Mouse (Mus musculus) neural tube, embryonic 12.5 days (tissue): ENCODE data around the gene Slc2a5. TPM values are rescaled to one million over a fixed set of nuclear protein-coding genes. Genes with fewer than 3 reads are reported as not detected.

Experiments used
- ATAC-seq: fragments of 200-750 bp; cut with Nextera tagmentation; 2 replicates; pipeline ENCODE4 v1.8.0; 2017; ENCODE audit warnings: low read depth, mild to moderate bottlenecking, moderate TSS enrichment, moderate library complexity; ENCODE audit not compliant: low FRiP score
- H3K27ac ChIP-seq: fragments of 300-500 bp; sonication (generic); 2 replicates; pipeline ENCODE4 v1.5.1; 2016
- H3K27me3 ChIP-seq: fragments of 300-500 bp; sonication (generic); replicated peaks from 2 replicates; pipeline ENCODE4 v1.6.1; 2016; ENCODE audit warnings: mild to moderate bottlenecking
- H3K36me3 ChIP-seq: fragments of 300-500 bp; sonication (generic); 2 replicates; pipeline ENCODE4 v1.6.1; 2016; ENCODE audit warnings: mild to moderate bottlenecking
- H3K4me1 ChIP-seq: fragments of 300-500 bp; sonication (generic); 2 replicates; pipeline ENCODE4 v1.6.1; 2016
- H3K4me2 ChIP-seq: fragments of 300-500 bp; sonication (generic); replicated peaks from 2 replicates; pipeline ENCODE4 v1.6.1; 2016; ENCODE audit warnings: mild to moderate bottlenecking
- H3K4me3 ChIP-seq: fragments of 300-500 bp; sonication (generic); 2 replicates; pipeline ENCODE4 v1.5.1; 2016
- H3K9ac ChIP-seq: fragments of 300-500 bp; sonication (generic); 2 replicates; pipeline ENCODE4 v1.6.1; 2016; ENCODE audit warnings: mild to moderate bottlenecking
- H3K9me3 ChIP-seq: fragments of 300-500 bp; sonication (generic); 2 replicates; pipeline ENCODE4 v1.6.1; 2016; ENCODE audit warnings: mild to moderate bottlenecking
- WGBS: fragments of 180-500 bp; shearing (Covaris S2); methylation state at CpG from one replicate; pipeline ENCODE4 v1.1.7; 2016; 5-methylcytosine and 5-hydroxymethylcytosine counted together
- polyA plus RNA-seq: library from polyadenylated mRNA; unstranded; fragments of >200 nt; fragmentation: Nextera tagmentation; extraction: Ambion mirVana; gene quantifications from 2 replicates; pipeline ENCODE4 v1.2.1, GENCODE M21; 2016

Slc2a5 gene
- polyA plus RNA-seq, 1 experiment from 2014 or later = 2.3 TPM

- no peak for ATAC-seq
- Histone ChIP-seq H3K9me3 (no peaks in the 10 kb centered on the region), H3K27me3 (no peaks in the 10 kb centered on the region), H3K36me3 (no peaks in the 10 kb centered on the region), H3K4me3 (no peak overlapping the region), H3K4me1 (no peaks in the 10 kb centered on the region), H3K4me2 (no peak overlapping the region), H3K9ac (no peak overlapping the region), H3K27ac (no peak overlapping the region)
- 91% methylated on average over 7 of the region's 7 CpGs for WGBS
Measured at GRCm38 (mm10) chr4:150181304-150181703, 62.2 kb downstream of the Slc2a5 start.

GRCm38 (mm10) chr4:150188236-150188635 is 69.2 kb downstream of the Slc2a5 start:
- no peak overlapping the region for H3K4me2 ChIP-seq
- no peak overlapping the region for H3K9ac ChIP-seq
- ATAC-seq = no peak
- H3K36me3 ChIP-seq = no peaks in the 10 kb centered on the region
- no peak overlapping the region for H3K4me3 ChIP-seq
- no peaks in the 10 kb centered on the region for H3K27me3 ChIP-seq
- H3K4me1 ChIP-seq = no peaks in the 10 kb centered on the region
- H3K27ac ChIP-seq = no peak overlapping the region
- no peaks in the 10 kb centered on the region for H3K9me3 ChIP-seq
- WGBS = 47% methylated on average over 11 of the region's 11 CpGs

DNA sequence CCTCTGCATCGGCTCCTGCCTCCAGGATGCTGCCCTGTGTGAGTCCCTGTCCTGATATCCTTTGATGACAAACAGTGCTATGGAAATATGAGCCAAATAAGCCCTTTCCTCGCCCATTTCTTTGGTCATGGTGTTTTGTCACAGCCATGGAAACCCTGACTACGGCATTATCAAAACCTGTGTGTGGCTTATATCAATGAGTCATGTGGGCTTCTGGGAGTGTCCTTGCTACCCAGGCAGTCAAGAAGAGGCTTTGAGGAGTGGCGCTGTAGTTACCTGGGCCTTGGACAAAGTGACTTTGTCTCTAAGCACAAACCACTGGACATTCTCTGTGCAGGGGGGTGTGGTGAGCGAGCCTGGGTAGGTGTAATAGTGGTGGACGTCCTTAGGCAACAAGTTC is 73.1 kb downstream of the Slc2a5 start:
- Histone ChIP-seq H3K4me1 (no peaks in the 10 kb centered on the region), H3K4me2 (no peak overlapping the region), H3K27ac (no peak overlapping the region), H3K9me3 (no peaks in the 10 kb centered on the region), H3K4me3 (no peak overlapping the region), H3K27me3 (no peaks in the 10 kb centered on the region), H3K36me3 (no peaks in the 10 kb centered on the region), H3K9ac (no peak overlapping the region)
- WGBS = 83% methylated on average over 6 of the region's 6 CpGs
- ATAC-seq = no peak

Other genes with a start within 250 kb of the Slc2a5 start
- gene Spsb1, start 164.2 kb upstream of the Slc2a5 start, polyA plus RNA-seq = 17.3 and 19.1 TPM in 2 replicates
- gene H6pd, start 110.3 kb upstream of the Slc2a5 start, polyA plus RNA-seq = 3.3 and 4.0 TPM in 2 replicates
- 0.65 and 1.0 TPM in 2 replicates for gene Gpr157, start 31.9 kb upstream of the Slc2a5 start, polyA plus RNA-seq
- gene Slc2a7, start 29.7 kb downstream of the Slc2a5 start, polyA plus RNA-seq = not detected in 2 replicates
- 0.38 TPM in 1 of 2 replicates, not detected in the other for gene Car6, start 82.0 kb downstream of the Slc2a5 start, polyA plus RNA-seq
- 1,428 and 1,431 TPM in 2 replicates for gene Eno1, start 117.4 kb downstream of the Slc2a5 start, polyA plus RNA-seq
- 55.5 and 57.2 TPM in 2 replicates for gene Rere, start 162.4 kb downstream of the Slc2a5 start, polyA plus RNA-seq